Mouse (Mus musculus) kidney, embryonic 14.5 days (tissue): ENCODE measurements at regions not wholly inside any gene's neighbourhood (a gene's known extent, or its start where the extent isn't known, plus 50 kb on each side); places are given as distances from the start of the nearest gene placed in this dataset.

ENCODE experiments used
- ATAC-seq: fragments of 200-750 bp; cut with Nextera tagmentation; 2 replicates; pipeline ENCODE4 v1.8.0; 2017; ENCODE audit warnings: moderate number of reproducible peaks, mild to moderate bottlenecking, moderate TSS enrichment, moderate library complexity; ENCODE audit not compliant: low FRiP score, low TSS enrichment
- H3K27ac ChIP-seq: fragments of 300-500 bp; sonication (generic); 2 replicates; pipeline ENCODE4 v1.5.1; 2014; ENCODE audit warnings: low read depth, mild to moderate bottlenecking, low read length, moderate library complexity, mixed read lengths
- H3K27me3 ChIP-seq: fragments of 300-500 bp; sonication (generic); 2 replicates; pipeline ENCODE4 v1.6.1; 2014; ENCODE audit warnings: mild to moderate bottlenecking, low read length; ENCODE audit not compliant: control insufficient read depth, insufficient read depth
- H3K36me3 ChIP-seq: fragments of 300-500 bp; sonication (generic); 2 replicates; pipeline ENCODE4 v1.6.1; 2014; ENCODE audit warnings: low read length, mixed read lengths; ENCODE audit not compliant: control insufficient read depth, insufficient read depth
- H3K4me1 ChIP-seq: fragments of 300-500 bp; sonication (generic); 2 replicates; pipeline ENCODE4 v1.6.1; 2014; ENCODE audit warnings: low read length, mixed read lengths; ENCODE audit not compliant: control insufficient read depth, insufficient read depth
- H3K4me2 ChIP-seq: fragments of 300-500 bp; sonication (generic); replicated peaks from 2 replicates; pipeline ENCODE4 v1.6.1; 2014; ENCODE audit warnings: low read depth, mild to moderate bottlenecking, low read length
- H3K4me3 ChIP-seq: fragments of 300-500 bp; sonication (generic); 2 replicates; pipeline ENCODE4 v1.5.1; 2014; ENCODE audit warnings: mild to moderate bottlenecking, low read length
- H3K9ac ChIP-seq: fragments of 300-500 bp; sonication (generic); 2 replicates; pipeline ENCODE4 v1.6.1; 2014; ENCODE audit warnings: low read depth, mild to moderate bottlenecking, low read length, moderate library complexity
- H3K9me3 ChIP-seq: fragments of 300-500 bp; sonication (generic); 2 replicates; pipeline ENCODE4 v1.6.1; 2016; ENCODE audit warnings: low read length; ENCODE audit not compliant: control insufficient read depth
- WGBS: fragments of 180-500 bp; shearing (Covaris S2); extraction: QIAGEN DNeasy Blood & Tissue Kit; methylation state at CpG from one replicate; pipeline ENCODE4 v1.1.7; 2014; 5-methylcytosine and 5-hydroxymethylcytosine counted together

GRCm38 (mm10) chr9:30520116-30520515 lies 93.2 kb downstream of the Snx19 start:
- Histone ChIP-seq H3K4me3 (no peak overlapping the region), H3K36me3 (no peaks in the 10 kb centered on the region), H3K9ac (no peak overlapping the region), H3K4me1 (no peaks in the 10 kb centered on the region), H3K27ac (no peak overlapping the region), H3K9me3 (no peaks in the 10 kb centered on the region), H3K27me3 (no peaks in the 10 kb centered on the region), H3K4me2 (no peak overlapping the region)
- ATAC-seq = no peak
- 91% methylated on average over 1 of the region's 1 CpGs for WGBS

GRCm38 (mm10) chr9:30519231-30519630 lies 92.3 kb downstream of the Snx19 start:
- Histone ChIP-seq H3K27ac (no peak overlapping the region), H3K4me2 (no peak overlapping the region), H3K9ac (no peak overlapping the region), H3K27me3 (no peaks in the 10 kb centered on the region), H3K36me3 (no peaks in the 10 kb centered on the region), H3K4me1 (no peaks in the 10 kb centered on the region), H3K4me3 (no peak overlapping the region), H3K9me3 (no peaks in the 10 kb centered on the region)
- WGBS = 87% methylated on average over 1 of the region's 1 CpGs
- ATAC-seq = no peak
